Mouse (Mus musculus) liver, embryonic 14.5 days (tissue): ENCODE data around the gene Acnat1.

Experiments
- CTCF ChIP-seq: IDR thresholded peaks from 2 replicates; pipeline ENCODE4 v1.5.1; 2016; ENCODE audit warnings: antibody characterized with exemption, low read depth, control low read depth
- EP300 ChIP-seq: IDR thresholded peaks from 2 replicates; pipeline ENCODE4 v1.6.1; 2016; ENCODE audit warnings: antibody characterized with exemption, low read depth

DNA sequence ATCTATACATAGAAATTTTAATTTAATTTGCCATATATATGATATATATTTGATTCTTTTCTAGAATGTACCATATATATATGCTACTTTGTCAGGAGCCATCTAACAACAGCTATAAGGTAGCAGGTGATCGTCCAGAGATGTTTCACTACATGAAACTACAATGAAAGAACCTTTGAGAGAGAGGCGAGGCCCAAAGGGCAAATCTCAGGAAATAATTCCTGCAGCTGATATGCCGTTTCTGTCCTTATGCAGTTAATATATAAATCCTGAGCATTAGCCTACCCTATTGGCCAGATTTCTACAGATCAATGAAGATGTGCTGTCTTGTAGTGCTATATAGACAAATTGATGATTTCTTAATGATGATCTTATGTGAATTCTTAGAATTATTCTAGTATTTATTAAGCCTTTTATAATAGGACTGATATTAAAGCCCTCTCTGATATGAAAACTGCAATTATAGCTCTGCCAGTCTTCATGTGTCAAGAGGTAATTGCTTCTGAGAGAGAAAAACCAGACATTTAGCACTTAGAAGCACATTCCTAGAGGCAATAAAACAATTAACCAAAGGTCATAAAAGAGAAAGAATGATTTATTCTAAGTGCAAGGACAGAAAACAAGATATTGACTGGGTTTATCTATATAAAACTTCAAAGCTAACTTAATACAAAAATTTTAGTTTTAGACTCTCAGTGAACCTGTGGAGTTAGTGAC, 4.1 kb downstream of the Acnat1 start:
- no peak for TF ChIP-seq CTCF
- TF ChIP-seq EP300 = no peak
